Mouse (Mus musculus) gonadal fat pad, adult 2 months (tissue): ENCODE measurements around the gene Exo5. TPM values are rescaled to one million over a fixed set of nuclear protein-coding genes. Genes with fewer than 3 reads are reported as not detected.

Source experiments
- DNase-seq: peaks from one replicate; pipeline ENCODE4 v3.0.0-alpha.2; 2012; ENCODE audit warnings: low read depth
- polyA plus RNA-seq: library from polyadenylated mRNA; depleted of rRNA; stranded (reverse); fragments of >200 nt; gene quantifications from 2 replicates; pipeline ENCODE4 v1.2.3, GENCODE M21; 2012; rRNA removed

Gene Exo5
- 7.0 and 7.3 TPM in 2 replicates for polyA plus RNA-seq

DNA sequence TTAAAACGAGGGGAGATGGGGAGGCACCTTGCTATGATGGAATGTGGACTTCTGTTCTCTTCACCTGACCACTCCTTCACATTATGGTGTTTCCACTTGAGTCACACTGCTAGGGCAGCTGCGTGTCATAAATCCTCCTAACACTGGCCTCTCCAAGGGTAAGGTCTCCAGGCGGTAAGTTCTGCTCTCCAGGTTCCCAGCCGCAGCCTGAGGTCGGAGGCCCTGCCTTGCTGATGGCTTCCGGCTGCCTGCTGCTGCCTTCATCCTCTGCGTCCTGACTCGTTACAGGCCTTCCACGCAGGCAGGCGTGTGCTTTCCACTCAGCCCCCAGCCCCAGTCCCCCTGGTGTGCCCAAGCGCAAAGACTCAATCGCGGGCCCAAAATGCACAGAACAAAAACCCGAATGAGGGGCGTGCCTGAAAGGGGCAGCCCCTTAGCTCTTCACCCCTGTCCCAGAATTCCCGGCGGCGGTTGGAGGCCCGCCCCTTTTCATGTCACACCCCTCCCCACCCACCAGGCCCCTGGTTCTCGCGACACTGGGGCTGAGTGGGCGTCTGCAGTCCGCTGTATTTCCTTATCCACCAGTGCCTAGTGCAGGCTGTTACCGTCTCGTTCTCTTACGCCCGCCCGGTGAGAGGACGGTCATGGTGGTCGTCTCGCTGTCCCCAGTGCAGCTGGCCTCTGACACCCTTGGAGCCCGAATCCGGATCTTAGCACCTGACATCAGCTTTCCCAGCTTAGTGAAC lies at the start of gene Exo5:
Exo5 (minus strand) TSS at position 464 of the 746 bp plus-strand sequence.
- DNase-seq = peak; percentile 56

DNA sequence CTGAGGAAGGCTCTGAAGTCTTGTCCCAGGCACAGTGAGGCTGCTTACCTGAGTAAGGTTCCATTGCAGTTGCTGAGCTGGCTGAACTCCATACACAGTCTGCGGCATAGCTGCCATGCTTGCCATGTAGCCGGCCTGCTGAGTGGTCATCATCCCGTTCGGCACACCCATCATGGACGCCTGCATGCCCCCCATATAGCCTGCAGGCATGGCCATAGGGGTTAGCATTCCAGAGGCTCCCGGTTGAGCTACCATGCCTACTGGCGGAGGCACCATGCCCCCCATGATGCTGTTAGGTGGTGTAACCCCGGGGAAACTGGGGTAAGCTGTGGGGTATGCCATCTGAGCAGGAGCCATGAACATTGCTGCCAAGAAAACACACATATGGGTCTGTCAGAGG lies 47.0 kb upstream of the Exo5 start:
- DNase-seq = no peak

DNA sequence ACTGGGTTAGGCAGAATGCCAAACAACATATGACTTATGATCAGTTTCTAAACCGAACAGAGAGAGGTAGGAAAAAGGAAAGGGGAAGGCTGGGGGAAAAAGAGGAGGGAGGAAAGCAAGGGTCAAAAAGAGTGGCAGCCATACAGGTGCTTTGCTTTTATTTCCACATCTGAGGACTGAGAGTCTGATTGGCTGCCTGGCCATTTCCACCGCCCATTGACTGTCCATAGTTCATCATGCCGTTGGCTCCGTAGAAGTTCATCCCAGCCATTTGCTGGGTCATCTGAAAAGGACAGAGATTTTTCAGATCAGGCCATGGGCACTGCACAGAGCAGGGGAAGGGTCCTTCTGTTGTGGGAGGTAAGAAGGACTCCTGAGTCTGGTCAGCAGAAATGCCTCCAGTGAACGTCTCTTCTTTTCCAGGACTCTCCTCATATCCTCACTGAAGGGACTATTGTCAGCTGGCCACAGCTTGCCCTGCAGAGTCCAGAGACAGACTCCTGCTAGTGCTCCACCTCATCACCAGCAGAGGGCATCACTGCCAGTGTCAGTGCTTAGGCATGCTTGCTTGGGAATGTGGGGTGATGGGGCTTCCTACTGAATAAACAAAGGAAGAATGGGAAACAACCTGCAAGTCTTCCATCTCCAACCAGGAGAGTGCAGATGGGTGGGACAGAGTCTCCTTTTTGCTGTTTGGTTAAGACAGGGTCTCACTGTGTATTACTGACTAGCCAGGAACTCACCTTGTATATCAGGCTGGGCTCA lies 44.7 kb upstream of the Exo5 start:
- DNase-seq = no peak

DNA sequence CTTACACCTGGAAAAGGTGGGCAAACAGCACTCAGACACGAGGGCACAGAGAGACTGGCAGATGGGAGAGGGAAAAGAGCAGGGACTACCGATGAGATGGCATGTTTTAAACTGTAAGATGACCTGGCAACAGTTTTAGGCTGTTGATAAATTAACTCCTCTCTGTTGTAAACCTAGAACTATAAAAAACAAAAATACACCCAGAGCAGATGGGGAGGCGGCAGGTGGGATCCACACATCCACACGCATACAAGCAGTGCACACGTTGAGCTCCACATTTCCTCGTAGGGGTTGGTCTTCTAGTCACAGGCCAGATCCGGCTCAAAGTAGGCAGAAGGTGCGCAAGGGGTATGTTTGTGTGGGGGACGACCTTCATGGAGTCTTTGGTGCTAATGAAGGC lies 43.7 kb upstream of the Exo5 start:
- DNase-seq = no peak

DNA sequence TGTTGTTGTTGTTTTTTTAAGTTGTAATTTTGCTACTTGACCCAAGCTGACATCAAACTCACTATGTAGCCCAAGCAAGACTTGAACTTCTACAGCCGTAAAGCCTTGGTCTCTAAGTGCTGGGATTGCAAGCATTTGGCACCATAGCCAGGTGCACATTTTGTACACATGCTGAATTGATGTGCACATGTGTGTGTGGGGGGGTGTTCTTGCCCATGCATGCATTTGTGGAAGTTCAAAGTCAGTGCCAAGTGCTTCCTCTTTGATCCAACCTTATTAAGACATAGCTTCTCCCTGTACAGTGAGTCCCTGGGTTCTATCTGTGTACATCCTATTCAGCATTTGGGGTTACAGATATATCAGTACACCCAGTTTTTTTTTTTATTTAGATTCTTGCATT lies 30.8 kb upstream of the Exo5 start:
- DNase-seq = no peak

DNA sequence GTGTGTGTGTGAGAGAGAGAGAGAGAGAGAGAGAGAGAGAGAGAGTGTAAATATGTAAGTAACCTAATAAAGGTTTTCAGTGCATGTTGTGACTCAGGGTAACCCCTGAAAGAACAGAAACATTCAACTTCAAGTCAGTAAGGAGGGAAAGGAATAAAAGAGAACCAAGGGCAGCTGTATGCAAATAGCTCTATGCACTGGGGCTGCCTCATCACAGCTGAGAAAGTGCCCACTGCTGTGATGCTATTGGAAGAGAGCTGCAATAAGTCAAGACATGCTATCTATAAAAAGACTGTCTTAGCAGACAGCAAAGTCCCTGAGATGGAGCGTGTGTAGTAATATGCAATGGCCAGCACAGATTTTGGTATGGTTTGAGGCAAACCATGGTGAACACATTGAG lies 28.9 kb upstream of the Exo5 start:
- DNase-seq = no peak

DNA sequence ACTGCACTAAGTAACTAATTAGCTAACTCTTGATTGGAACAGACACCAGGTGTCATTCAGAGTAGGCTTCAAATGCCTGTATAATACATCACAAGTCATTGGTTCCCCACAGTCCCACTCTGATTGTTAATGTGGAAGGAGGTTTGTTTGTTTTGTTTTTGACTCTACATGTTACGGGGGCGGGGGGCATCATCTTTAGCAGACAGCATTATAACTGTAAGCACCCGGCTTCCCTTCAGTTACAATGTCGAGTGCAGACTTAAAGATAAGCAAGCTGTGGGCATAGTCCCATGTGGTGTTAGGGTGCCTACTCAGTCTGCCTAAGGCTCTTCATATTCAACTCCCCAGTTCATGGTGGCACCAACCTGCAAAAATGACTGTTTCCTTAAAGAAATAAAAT lies 28.2 kb upstream of the Exo5 start:
- no peak for DNase-seq

DNA sequence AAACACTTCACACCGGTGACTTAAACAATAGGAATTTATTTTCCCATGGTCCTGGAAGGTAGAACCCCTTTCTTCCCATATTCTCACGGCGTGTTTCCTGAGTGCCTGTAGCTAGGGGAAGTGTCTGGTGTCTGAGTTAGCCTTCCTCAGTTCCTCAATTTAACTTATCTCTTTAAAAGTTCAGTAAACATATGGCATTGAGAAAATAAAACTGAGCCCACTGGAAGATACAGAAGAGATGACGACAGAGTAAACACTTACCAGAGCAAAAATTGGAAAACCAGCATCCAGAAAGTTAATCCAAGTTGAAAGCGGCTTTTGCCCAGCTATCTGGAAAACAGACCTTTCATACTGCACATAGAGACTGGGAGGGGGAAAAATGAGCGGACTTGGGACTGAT lies 27.3 kb upstream of the Exo5 start:
- DNase-seq = no peak

DNA sequence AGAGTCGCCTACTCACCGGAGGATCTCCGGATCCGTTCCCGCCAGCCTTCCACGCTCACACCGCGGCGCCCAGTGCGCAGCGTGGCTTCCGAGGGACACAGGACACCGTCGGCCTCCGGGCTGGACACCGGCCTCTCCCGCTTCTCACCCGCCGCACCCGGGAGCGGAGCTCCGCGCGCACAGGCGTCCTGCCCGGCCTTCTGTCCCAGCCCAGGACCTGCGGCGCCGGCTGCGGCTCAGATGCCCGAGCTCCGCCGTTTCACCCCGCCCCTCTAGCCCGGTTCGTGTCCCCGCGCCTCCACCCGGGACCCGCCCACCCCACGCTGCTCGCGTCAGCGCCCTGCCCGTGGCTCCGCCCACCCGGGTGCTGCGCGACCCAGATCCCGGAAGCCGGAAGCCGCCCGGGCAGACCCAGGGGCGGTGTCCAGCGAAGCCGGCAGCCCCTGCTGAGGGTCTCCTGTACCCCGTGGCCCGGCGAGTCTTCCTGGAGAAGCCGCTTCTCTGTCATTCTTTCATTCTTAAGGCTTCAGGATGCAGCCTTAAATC lies 26.7 kb upstream of the Exo5 start, which contains the start of gene Zfp69:
Zfp69 (minus strand) TSS at position 272 of the 546 bp plus-strand sequence.
- DNase-seq = no peak

DNA sequence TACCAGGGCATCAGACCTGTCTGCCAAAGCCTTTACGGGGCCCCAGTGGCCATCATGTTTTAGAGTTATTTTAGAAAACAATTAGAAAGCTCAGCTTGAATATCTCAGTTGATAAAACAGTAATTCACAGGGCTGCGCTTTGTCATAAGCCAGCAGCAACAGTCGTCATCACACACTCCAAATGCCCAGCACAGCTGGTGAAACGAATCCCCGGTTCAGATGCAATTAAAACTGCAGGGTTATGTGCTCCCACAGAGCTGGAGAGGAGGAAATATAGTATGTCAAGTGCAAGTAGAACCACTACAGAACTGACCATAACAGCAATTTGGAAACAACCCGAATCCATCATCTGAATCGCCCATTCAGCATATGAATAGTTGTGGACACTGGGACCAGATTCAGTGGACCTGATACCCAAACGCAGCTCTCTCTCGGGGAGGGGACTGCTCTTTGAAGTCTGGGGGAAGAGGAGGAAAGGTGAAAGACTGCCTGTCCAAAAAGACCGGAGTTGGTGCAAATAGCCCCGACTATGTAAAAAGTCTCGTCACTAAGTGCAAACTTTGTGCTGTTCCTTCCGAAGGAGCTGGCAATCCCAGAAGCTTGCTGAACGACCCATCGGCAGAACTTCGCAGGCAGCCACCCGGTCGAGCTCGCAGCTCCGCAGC lies 26.1 kb upstream of the Exo5 start:
- DNase-seq = no peak

DNA sequence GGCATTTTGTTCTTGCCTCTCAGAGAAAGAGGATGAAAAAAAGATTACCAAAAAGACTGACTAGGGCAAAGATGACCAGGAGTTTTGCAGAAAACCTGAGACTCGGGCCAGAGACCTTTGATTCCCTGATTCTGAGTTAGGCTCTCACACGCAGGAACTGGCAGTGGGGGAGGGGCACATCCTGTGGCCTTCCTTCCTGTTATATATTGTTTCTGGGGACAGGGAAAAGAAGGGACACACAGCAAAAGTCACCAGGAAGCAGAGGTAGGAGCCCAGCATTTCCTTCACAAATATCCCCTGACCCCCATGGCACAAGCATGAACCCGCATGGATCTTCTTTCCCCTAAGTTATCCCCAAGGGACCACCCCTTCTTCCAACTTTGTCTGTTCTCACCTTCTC lies 24.1 kb upstream of the Exo5 start:
- DNase-seq = no peak

DNA sequence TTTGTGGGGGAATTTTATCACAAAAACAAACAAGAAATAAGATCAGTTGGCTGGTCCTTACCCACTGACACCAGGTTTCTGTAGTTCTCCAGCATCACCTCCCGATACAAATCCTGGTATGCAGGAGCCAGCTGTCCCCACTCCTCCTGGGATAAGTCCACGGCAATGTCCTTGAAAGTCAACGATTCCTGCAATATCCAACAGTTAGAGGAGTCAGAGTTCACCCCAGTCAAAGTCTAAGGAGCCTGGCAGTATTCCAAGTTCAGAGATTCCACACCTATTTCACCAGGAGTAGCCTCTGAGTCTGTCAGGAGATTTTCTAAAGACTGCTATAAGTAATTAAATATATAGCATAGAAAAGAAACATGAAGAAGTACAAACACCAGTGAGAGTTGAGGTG lies 10.2 kb upstream of the Exo5 start:
- DNase-seq = no peak

DNA sequence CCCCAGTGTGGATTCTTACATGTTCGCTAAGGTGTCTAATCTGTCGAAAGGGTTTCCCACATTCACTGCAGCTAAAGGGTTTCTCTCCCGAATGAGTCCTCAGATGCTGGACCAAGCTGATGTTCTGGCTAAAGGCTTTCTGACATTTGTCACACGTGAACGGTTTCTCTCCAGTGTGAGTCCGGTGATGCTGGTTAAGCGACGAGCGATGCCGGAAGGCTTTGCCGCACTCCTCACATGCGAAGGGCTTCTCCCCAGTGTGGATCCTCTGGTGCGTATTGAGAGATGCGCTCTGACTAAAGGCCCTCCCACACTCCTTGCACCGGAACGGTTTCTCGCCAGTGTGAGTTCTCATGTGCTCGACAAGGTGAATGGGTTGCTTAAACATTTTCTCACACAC lies 5.9 kb upstream of the Exo5 start:
- DNase-seq = no peak

DNA sequence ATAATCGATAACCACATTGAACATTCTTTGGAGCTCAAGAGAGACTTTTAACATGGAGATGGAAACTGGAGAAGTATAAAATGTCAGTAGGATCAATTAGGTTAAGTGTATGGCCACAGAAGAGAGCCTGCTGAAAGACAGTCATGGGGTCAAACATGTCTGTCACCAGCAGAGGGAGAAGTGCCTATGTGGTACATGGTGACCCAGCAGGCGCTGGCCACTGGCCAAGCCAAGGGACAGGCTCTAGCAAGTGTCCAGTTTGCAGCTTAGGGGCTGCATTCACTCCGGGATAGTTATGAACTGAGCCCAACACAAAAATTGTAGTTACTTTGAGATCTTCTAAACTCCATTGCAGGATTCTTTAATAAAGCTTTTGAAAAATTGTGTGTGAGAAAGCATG lies 3.9 kb upstream of the Exo5 start:
- DNase-seq = no peak

DNA sequence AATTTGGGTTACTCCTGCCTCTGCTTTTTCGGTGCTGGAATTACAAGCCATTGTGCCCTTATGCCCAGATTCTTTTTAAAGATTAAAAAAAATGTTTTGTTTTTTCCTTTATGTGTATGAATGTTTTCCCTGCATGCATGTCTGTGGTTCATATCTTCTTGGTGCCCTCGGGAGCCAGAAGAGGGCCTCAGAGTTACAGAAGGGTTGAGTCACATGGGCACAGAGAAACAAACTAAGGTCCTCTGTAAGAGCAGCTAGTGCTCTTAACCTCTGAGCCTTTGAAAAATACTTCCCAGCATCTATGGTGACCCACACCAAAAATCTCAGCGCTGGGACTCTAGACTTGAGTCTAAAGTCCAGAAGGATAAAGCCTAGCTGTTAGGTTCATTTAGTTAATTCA lies 569 bp upstream of the Exo5 start:
- DNase-seq = no peak

DNA sequence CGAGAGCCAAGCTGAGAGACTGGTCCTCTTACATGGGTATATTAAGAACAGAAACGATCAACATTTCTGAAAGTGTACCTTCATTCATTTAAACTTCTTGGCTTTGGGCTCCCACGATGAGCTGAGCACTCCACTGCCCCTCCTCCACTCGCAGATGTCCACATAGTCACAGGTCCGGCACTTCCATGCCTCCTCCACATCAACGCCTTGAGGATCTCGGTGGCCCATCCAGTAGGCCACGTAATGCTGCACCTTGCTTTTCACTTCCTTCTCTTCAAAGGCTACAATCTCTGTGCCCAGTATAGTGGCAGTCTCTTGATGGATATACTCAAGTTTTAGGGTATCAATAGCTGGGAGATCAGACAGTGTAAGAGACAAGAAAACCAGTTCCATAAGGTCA lies 3.4 kb downstream of the Exo5 start:
- no peak for DNase-seq

DNA sequence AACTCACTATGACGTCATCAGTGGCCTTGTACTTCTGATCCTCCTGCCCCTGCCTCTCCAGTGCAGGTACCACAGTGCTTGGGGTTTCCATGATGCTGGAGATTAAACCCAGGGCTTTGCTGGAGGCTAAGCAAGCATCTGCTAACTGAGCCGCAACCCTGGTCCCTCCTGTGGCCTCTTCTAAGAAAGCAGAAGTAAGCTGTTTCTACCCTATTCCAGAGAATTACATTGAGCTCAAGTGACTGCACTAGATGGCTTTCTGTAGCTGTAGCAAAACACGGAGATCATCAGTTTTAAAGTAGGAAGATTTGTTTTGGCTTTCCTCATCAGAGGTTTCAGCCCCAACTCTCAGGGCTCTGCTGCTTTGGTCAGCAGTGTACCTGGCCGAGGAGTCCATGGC lies 10.3 kb downstream of the Exo5 start:
- DNase-seq = no peak

DNA sequence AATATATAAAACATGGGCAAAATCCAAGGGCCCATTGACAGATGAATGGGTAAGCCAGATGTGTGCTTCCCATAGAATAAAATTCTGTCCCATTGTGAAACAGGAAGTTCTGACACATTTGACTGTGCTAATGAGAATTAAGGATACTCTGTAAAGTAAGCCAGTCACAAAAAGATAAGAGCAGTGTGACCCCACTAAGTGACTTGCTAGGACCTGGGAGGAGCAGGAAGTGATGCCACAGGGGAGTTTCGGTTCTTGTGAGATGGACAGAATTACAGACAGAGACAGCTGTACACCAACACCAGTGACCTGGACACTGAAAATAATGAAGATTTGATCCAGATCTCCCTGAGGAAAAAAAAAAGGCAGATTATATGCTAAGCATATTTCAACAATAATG lies 11.0 kb downstream of the Exo5 start:
- DNase-seq = no peak

DNA sequence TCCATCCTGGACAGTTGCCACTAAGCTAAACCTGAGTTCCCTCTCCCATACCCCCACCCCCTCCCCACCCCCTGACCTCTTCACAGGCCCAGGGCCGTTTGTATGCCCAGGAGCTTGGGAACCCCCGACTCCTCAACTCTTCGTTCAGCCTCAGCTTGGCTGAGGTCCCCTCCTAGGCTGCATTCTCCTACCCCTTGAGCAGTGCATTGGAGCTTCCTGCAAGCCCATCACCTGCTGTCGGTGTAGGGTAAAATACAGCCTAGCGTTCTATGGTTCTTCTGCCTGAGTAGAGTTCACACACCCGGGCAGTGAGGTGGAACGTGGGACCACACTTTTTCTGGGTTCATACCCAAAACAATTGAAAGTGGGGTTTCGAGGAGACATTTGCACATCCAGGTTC lies 11.4 kb downstream of the Exo5 start:
- DNase-seq = no peak

DNA sequence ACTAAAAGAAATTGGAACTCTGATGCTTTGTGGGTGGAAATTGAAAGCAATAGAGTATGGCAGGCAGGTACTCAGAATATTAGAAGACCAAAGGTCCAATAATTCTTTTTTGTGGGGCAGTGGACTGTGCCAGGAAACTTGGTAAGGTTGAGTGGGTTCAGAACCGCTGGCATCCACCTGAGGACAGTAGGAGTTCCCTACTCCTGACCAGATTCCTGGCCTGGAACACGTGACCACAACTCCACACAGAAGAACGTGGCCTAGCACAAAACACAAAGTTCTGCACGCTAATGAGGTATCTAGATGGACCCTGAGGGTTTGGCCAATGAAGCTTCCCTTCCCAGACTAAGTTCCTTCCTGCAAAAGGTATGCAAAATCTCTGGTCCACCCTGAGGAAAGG lies 12.0 kb downstream of the Exo5 start:
- no peak for DNase-seq

DNA sequence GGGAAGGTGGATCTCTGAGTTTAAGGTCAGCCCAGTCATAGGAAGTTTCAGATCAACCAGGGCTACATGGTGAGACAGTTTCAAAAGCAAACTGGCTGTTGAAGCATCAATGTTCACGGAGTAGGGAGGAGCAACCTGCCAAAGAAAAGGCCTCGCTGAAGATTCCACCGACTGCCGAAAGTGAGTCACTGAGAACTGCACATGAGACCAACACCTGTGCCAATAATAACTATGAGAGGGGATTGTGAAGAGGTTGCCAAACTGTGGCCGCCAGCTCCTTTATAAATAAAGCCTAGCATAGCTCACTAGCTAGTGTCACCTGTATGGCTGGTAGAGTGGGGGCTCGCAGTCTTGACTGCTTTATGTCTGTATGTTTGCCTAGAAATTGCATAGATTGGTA lies 13.7 kb downstream of the Exo5 start:
- no peak for DNase-seq

DNA sequence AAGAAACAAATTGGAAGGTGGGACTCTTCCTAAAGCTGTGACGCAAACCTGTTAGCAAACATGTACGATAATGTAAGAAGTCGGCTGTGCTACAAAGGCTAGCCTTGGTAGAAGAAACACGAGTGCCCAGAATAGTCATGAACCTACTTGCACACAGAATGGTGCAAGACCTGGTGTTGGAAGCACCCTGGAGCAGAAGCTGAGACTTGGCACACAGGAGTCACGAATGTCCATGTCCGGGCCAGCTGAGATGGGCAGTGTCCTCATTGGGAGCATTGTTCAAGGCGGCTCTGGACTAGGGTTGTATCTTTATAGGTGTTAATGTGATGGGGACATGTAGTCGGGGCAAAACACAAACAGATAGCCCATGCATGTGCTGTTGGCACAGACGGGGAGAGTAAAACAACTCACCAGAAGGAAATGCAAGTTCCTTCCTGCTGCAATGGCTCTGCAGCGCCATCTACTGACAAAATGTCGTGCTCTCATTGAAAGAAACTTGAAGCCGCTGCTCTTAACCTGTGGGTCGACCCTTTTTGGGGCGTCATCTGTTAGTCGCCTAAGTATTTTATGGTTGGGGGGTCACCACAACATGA lies 15.2 kb downstream of the Exo5 start:
- peak; percentile 60 for DNase-seq
